Mouse (Mus musculus): ENCODE results near the gene F5.

F5 gene

DNA sequence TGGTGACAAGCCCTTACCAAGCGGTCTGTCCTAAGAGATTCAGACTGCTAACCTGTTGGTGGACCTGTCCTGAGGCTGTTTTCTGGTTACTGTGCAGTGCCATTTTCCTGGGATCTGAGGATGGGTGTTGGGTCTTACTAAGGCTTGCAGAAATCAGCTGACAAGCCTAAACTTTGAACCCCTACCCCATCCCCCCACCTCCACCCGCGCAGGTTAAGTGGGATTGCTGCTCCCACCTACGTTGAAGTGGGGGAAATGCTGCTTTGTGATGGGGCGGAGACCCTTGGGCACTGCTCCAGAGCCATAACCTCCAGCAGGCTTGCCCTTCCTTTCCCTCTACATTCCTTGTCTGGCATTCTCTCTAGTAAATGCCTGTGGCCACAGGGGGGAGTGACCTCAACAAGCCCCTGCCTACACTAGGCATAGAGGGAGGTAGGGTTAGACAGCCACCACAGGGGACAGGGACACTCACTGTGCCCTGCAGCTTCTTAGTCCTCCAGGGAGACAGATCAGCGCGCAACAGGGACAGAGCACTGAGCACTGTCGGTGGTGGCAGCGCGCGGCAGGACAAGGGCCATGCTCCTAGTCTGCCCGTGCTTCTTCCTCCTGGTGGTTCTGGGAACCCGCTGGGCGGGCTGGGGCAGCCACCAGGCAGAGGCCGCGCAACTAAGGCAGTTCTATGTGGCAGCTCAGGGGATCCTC lies at the start of gene F5:
F5 (plus strand) TSS at position 452 of the 702 bp plus-strand sequence.
- DNase-seq, result no peak

- DNase-seq, result peak; percentile 11
Observed at GRCm38 (mm10) chr1:164109763-164110162, 41.9 kb upstream of the F5 start.

- DNase-seq, result no peak
Observed at GRCm38 (mm10) chr1:164110591-164111329, 40.9 kb upstream of the F5 start.

DNA sequence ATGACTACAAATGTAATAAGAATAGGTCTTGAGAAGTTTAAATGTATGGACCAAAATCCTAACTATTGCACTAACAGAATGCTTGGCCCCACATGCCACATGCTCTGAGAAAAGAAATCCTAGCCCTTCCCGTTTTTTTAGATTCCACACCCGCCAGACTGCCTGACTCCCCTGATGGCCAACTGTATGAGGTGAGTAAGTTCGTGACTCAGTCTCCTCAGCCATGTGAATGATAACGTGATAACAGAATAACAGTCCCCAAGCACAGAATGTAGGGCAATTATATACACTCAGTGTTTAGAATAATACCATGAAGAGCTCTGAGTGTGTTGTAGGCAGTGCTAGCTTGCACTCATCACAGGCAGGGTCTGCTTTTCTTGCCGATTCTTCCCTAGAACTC lies 37.4 kb upstream of the F5 start:
- no peak for DNase-seq

DNA sequence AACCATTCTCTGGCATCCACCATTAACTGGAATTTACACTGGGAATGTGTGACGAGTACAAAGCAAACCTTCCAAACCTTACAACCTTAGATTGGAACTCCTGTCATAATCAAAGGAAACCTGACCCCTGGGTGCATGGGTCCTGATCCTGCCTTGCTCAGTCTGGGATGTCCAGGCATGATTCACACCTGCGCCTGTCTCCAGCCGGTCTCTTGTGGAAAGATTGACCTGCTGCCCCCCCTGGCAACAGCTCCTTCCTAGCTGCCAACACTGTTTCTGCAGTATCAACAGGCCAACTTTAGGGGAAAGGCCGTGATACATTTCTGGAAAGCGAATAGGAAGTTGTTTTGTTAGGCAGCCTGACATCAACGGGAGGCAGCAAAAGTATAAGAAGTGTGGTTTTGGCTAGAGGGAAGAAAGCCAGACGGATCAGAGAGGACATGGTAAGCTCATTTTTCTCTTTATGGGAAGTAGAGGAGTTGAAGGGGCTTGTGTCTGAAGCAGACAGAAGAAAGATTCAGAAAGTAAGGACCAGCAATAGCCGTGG lies 36.6 kb upstream of the F5 start, which contains the start of gene Selp:
Selp (plus strand) TSS at position 318 of the 547 bp plus-strand sequence.
- DNase-seq, result no peak

- no peak for DNase-seq
Observed at GRCm38 (mm10) chr1:164115647-164116046, 36.0 kb upstream of the F5 start.

- DNase-seq, result no peak
Observed at GRCm38 (mm10) chr1:164117869-164118268, 33.8 kb upstream of the F5 start.

DNA sequence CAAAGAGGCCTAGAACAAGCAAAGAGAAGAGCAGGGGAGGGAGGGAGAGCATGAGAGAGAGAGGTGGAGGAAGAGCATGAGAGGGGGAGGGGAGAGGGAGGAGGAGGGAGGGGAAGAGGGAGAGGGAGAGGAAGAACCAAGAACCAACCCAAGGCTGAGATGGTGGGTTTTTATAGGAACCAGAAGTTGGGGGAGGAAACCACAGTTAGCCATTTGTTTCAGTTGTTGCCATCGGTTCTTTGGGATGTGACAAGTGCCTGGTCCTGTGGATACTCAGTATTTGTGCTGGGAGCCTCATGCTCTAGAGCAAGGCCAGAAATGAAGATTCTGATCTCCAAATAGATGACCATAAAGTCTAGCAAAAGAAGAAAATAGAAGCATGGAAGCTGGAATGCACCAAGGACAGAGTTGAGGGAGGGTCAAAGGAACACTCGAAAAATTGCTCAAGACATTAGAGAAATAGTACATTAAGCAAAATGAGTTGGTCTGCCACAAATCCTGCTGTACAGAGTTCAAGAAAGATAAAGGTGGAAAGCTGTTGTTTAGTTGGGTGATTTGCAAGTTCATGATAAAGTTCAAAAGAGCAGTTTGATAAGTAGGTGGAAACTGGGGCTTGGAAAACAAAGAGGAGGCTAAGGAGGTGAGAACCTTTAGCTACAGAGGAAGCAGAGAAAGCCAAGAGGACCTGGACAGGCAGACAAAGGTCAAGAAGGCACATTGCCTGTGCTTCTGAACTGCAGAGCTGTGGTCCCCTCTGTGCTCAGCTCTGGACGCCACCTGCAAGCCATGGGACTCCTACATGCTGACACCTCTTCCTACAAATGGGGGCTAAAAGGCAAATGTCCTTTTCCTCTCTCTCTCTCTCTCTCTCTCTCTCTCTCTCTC lies 31.5 kb upstream of the F5 start:
- DNase-seq, result no peak

DNA sequence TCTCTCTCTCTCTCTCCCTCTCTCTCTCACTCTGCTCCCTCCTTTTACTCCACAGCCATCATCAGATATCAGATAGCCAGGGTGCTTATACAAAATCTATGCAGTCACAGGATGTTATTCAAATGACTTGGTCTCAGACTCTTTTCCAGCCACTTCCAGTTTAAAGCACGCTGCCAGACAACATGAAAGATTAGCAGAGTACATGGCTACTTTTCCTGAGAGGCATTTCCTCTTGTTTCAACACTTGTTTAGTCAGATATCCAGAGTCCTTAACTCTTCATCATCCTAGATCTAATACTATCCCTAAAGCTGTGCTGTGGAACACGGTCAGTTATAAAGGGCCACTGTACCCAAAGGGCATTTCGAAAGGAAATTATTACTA lies 30.9 kb upstream of the F5 start:
- no peak for DNase-seq

DNA sequence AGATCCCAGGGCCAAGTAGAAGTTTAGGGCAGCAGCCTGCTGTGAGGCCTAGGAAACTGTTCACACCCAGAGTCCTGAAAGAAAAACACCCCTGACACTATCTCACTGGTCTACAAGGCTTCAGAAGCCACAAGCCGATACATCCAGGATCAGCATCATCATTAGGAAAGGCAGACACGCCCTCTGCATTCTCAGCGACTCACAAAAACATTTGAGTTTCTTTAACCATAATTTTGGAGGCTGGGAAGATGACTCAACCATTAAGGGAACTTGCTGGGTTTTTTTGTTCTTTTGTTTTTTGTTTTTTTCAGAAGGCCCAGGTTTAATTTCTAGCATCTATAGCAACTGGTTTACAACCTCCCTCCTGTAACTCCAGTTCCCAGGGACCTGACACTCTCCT lies 27.8 kb upstream of the F5 start:
- no peak for DNase-seq

DNA sequence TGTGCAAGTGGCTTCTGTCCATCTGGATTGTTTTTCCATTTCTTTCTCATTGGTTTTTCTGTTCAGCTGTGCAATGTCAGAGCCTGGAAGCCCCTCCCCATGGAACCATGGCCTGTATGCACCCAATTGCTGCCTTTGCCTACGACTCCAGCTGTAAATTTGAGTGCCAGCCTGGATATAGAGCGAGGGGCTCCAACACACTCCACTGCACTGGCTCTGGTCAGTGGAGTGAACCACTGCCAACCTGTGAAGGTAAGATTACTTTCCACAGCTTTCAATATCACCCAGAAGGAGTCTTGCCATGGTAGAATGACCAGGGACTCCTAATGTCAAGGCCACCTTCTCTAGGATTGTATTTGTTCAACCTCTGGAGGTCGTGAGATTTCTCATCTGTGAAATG lies 21.6 kb upstream of the F5 start:
- DNase-seq, result no peak

- DNase-seq, result no peak
Observed at GRCm38 (mm10) chr1:164132609-164133008, 19.0 kb upstream of the F5 start.

GRCm38 (mm10) chr1:164134101-164134500 lies 17.5 kb upstream of the F5 start:
- no peak for DNase-seq

DNA sequence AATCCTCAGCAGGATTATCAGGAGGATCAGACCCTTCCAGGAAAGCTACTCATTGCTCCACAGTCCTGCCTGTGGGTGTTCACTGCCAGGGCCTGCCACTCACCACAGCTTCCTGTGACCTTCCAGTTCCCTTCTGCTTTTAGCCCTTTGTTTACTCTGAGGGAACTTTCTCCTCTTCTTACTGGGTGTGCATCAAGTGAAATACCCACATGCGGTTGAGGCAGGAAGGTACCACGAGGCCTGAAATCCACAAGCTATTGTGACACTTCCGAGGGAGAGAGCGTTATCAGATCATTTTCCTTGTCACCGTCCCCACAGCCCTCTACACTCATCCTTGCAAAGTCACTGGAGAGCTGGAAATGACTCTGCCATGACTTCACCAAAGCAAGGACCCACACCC lies 16.3 kb upstream of the F5 start:
- DNase-seq, result no peak

DNA sequence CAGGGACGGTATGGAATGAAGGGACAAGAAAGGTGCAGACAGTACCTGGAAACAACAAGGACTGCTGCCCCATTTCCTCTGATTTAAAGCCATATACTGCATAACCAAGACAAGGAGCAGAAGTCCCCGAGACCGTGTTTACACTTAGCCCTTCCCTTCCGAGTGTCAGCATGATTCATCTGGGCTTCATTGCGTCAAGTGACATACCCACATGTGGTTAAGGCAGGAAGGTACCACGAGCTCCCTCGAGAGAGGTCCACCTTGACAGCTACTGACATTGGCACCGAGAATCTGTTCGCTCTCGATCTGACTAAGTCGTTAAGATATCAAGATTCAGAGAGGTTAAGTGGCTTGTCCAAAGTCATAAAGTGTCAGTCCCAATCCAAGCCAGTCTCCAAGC lies 15.7 kb upstream of the F5 start:
- DNase-seq, result no peak

GRCm38 (mm10) chr1:164136636-164137035 lies 15.0 kb upstream of the F5 start:
- DNase-seq, result no peak

DNA sequence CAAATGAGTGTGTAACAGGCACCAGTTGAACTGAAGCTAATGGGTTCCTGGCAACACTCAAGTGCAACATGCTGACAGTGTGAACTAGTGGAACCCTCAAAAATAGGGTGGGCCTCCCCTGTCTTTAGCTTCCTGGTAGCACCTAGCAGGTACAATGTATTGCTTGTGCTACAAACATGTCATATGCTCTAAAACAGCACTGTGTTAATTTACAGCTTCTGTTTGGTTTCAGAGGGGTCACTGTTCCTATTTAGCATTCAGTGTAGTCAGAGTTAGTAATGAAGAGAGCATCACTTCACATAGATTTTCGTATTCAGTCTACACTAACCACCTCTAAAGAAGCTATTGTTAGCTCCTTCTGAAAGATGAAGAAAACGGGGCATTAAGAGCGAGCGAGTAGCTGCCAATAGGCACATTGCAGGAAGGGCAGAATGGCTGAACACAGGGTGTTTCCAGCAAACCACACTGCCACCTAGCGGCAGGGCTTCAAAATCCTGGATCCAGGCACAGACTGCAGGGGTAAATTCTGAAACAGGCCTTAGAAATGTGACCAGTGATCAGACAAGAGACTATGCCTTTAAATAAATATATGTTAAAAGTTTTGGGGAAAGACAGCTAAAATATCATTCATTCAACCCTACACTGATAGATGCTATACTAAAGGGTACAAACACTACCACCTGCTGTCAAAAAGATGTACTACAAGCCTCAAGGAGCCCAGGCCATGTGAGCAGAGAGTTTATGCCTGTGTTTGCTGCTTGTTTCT lies 13.1 kb upstream of the F5 start:
- DNase-seq, result peak; percentile 84

DNA sequence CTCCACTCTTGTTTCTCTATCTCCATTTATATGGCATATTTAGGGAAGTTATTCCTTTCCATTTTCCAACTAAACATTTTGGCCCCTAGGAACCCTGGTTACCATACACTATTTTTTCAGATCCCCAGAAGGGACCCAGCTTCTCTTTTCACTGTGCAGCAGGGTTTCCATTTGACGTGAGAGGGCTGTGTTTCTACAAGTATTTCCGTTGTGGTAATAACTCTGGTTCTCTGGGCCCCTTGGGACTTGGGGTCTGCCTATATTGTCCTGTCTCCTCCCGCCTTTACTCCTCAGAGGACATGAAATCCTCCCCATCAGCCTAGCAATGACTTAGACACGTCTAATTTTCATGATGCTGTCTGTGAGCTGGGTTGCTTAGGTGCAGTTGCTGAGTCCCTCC lies 12.2 kb upstream of the F5 start:
- no peak for DNase-seq

DNA sequence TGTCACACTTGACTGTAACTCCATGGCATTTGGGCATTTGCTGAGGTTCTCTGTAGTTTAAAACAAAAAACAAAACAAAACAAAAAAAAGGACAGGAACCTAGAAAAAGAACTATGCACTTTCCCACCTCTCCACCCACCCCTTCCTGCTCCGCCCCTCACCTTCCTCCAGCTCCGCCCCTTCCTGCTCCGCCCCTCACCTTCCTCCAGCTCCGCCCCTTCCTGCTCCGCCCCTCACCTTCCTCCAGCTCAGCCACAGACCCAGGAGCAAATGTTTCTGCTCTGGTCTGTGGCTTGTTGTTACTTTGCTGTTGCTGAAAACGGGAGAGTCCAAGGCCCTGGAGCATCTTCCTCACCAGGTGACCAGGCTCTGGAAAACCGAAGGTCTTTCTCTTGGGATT lies 2.6 kb upstream of the F5 start:
- no peak for DNase-seq

GRCm38 (mm10) chr1:164152836-164153235 lies 1.2 kb downstream of the F5 start:
- DNase-seq, result no peak

DNA sequence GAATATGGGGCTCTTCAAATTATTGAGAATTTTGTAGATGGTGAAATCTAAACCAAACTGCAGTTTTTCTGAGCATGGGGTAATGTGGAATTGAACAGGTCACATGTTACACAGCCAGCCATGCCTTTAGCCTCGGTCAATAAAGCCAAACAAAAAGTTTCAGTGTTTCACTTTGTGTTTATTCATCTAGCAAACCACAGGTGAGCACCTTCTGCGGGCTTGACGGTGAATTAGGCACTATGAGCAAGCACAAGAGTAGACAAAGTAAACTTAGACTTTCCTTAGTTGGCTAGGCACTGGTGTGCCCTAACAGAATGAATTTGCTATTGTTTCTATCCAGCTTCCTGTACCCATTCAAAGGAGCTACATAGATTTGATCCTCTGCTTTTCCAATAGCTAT lies 3.3 kb downstream of the F5 start:
- DNase-seq, result no peak

GRCm38 (mm10) chr1:164158571-164158970 lies 6.9 kb downstream of the F5 start:
- no peak for DNase-seq

DNA sequence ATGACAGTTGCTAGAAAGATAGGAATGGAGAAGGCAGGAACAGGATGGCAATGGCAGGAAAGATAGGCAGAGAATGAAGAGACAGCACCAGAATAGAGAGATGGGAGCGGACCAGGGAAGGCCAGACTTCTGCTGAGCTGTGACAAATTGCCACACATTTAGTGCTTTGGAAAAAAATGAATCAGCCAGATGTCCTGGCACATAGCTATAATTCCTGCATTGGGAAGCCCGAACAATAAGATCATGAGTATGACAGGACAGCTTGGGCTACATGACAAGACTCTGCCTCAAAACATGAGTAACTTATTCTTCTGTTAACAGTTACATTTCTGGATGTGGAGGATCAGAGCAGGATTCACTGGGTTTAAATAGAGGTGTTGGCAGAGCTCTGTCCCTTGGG lies 8.1 kb downstream of the F5 start:
- no peak for DNase-seq

All from right cerebral cortex, postnatal 14 days (tissue).